Mouse (Mus musculus): ENCODE results near the gene Slco2b1. TPM values are rescaled to one million over a fixed set of nuclear protein-coding genes. Genes with fewer than 3 reads are reported as not detected.
A peak's percentile ranks its signal among the peaks of the same experiment; 100 is the strongest.
"Not testable (repeated sequence)": the region's sequence is repeated elsewhere in the genome, so short reads cannot be mapped to it uniquely, and the experiment has no call there.

Slco2b1 gene
- polyA plus RNA-seq (2012; rRNA removed) = 17.4 and 18.0 TPM in 2 replicates

GRCm38 (mm10) chr7:99711166-99711565 lies at the start of gene Slco2b1:
TSS of gene Slco2b1 (minus strand) at chr7:99711340.
- no peak for TF ChIP-seq CTCF (IDR thresholded peaks at IDR 0.05; ENCODE audit: extremely low read depth, insufficient read depth, low read length)
- TF ChIP-seq POLR2A (IDR thresholded peaks at IDR 0.05; ENCODE audit: extremely low read depth, insufficient read depth, low read length) = no peak
- H3K4me1 ChIP-seq (ENCODE audit: control insufficient read depth, insufficient read depth, low read length) = peaks cover 7% of the 10 kb centered on the region
- no peak within 1 kb of the TSS for H3K27ac ChIP-seq (ENCODE audit: insufficient read depth, low read length)
- no peak within 1 kb of the TSS for H3K4me3 ChIP-seq (ENCODE audit: insufficient read depth, low read length)

DNA sequence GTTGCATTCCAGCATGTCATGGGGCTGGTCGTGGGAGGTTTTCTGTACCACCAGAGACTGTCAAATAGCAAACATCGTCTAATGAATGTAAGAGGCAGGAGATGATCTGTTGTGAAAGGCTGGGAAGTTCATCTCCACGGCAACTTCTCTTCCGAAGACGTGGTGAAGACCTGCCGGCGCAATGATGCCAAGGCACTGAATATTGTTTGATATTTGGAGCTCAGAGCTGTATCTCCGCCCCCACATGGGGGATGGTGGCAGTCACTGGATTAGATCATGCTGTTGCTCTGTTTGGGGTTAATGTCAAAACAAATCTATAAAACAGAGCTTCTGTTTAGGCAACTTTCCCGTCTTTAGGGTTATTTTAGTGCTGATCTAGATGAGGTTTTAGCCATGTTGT lies 28.1 kb upstream of the Slco2b1 start:
- TF ChIP-seq POLR2A (IDR thresholded peaks at IDR 0.05; ENCODE audit: extremely low read depth, insufficient read depth, low read length) = no peak
- TF ChIP-seq CTCF (IDR thresholded peaks at IDR 0.05; ENCODE audit: extremely low read depth, insufficient read depth, low read length) = no peak
- Histone ChIP-seq H3K4me1 (ENCODE audit: control insufficient read depth, insufficient read depth, low read length) (no peaks in the 10 kb centered on the region), H3K4me3 (ENCODE audit: insufficient read depth, low read length) (no peak overlapping the region), H3K27ac (ENCODE audit: insufficient read depth, low read length) (no peak overlapping the region)

DNA sequence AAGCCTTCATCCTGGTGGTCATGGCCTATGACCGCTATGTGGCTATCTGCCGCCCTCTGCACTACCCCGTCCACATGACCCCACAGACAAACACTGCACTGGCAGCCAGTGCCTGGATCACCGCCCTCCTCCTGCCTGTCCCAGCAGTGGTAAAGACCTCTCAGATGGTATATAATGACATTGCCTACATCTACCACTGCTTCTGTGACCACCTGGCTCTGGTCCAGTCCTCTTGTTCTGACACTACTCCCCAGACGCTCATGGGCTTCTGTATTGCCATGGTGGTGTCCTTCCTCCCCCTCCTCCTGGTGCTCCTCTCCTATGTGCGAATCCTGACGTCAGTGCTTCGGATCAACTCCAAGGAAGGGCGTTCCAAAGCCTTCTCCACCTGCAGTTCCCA lies 24.4 kb upstream of the Slco2b1 start:
- not testable (repeated sequence) for H3K4me1 ChIP-seq (ENCODE audit: control insufficient read depth, insufficient read depth, low read length); H3K27ac ChIP-seq (ENCODE audit: insufficient read depth, low read length)

DNA sequence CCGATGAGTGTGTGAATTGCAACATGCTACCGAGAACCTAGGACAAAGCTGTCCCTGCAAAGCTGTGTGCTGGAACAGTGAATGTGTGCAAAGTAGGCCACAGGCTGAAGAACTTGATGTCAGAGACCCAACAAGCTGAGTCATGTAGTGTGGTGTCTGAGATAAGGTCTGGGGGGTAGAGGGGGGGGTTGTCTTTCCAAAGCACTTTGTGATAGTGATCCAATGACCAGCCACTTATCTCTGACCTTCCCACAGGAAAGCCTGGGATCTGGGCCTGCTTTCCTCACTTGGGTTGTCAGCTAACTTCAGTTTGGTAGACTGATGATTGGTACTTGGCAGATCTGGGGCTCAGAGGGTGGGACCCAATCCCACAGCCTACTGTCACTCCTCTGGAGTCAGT lies 23.5 kb upstream of the Slco2b1 start:
- H3K4me3 ChIP-seq (ENCODE audit: insufficient read depth, low read length) = no peak overlapping the region
- H3K4me1 ChIP-seq (ENCODE audit: control insufficient read depth, insufficient read depth, low read length) = no peaks in the 10 kb centered on the region
- no peak for TF ChIP-seq POLR2A (IDR thresholded peaks at IDR 0.05; ENCODE audit: extremely low read depth, insufficient read depth, low read length)
- TF ChIP-seq CTCF (IDR thresholded peaks at IDR 0.05; ENCODE audit: extremely low read depth, insufficient read depth, low read length) = no peak
- H3K27ac ChIP-seq (ENCODE audit: insufficient read depth, low read length) = no peak overlapping the region

More for the DNA sequence above, 24.4 kb upstream of the Slco2b1 start:
- not testable (repeated sequence) for H3K4me3 ChIP-seq (ENCODE audit: insufficient read depth, low read length)

DNA sequence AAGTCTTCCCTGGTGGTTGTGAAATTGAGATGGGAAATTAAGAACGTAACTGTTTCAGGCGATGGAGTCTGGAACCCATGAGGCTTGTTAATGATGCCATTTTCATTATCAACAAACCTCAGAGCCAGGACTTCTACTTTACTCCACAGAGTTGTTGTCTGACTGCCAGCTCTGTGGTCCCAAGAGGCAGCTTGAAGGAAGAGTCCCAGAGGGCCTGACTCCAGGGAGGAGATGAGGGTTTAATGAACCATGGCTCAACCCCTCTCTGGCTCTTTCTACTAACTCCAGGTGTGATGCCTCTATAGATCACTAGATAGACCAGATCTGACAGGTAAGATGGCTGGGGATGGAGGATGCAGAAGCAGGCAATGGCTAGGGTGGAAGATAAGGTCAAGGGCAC lies 18.8 kb upstream of the Slco2b1 start, which contains the start of gene Olfr520:
TSS of gene Olfr520 (plus strand) at position 301 of the 400 bp plus-strand sequence.
- no peaks in the 10 kb centered on the region for H3K4me1 ChIP-seq (ENCODE audit: control insufficient read depth, insufficient read depth, low read length)
- no peak within 1 kb of the TSS for H3K4me3 ChIP-seq (ENCODE audit: insufficient read depth, low read length)
- TF ChIP-seq POLR2A (IDR thresholded peaks at IDR 0.05; ENCODE audit: extremely low read depth, insufficient read depth, low read length) (no peak), CTCF (IDR thresholded peaks at IDR 0.05; ENCODE audit: extremely low read depth, insufficient read depth, low read length) (no peak)
- H3K27ac ChIP-seq (ENCODE audit: insufficient read depth, low read length) = no peak within 1 kb of the TSS

GRCm38 (mm10) chr7:99716536-99716935 lies 5.4 kb upstream of the Slco2b1 start:
- TF ChIP-seq POLR2A (IDR thresholded peaks at IDR 0.05; ENCODE audit: extremely low read depth, insufficient read depth, low read length) (no peak), CTCF (IDR thresholded peaks at IDR 0.05; ENCODE audit: extremely low read depth, insufficient read depth, low read length) (no peak)
- Histone ChIP-seq H3K4me3 (ENCODE audit: insufficient read depth, low read length) (no peak overlapping the region), H3K27ac (ENCODE audit: insufficient read depth, low read length) (no peak overlapping the region), H3K4me1 (ENCODE audit: control insufficient read depth, insufficient read depth, low read length) (peaks cover 2% of the 10 kb centered on the region)

- TF ChIP-seq CTCF (IDR thresholded peaks at IDR 0.05; ENCODE audit: extremely low read depth, insufficient read depth, low read length) (no peak), POLR2A (IDR thresholded peaks at IDR 0.05; ENCODE audit: extremely low read depth, insufficient read depth, low read length) (no peak)
- H3K4me3 ChIP-seq (ENCODE audit: insufficient read depth, low read length) = no peak overlapping the region
- H3K4me1 ChIP-seq (ENCODE audit: control insufficient read depth, insufficient read depth, low read length) = peaks cover 7% of the 10 kb centered on the region
- no peak overlapping the region for H3K27ac ChIP-seq (ENCODE audit: insufficient read depth, low read length)
These were observed 1.3 kb upstream of the Slco2b1 start for GRCm38 (mm10) chr7:99712431-99712830.

DNA sequence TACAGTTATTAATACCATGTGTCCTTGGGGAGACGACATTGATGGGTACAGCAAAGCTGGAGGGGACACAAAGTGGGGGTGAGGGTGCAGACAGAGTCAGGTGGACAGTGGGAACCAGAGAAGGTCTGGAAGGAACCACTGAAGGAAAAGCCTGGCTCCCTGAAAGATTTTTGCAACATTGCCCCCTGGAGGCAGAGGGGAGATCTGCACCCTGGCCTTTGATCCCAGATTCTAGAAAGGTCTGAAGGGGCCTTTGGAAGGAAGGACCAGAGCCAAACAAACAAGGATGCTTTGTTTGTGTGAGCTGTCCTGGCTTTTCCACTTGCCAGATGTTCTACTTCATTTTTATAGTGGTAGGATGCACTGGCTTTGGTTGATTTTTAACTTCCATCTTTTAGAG lies 664 bp downstream of the Slco2b1 start:
- TF ChIP-seq POLR2A (IDR thresholded peaks at IDR 0.05; ENCODE audit: extremely low read depth, insufficient read depth, low read length) (no peak), CTCF (IDR thresholded peaks at IDR 0.05; ENCODE audit: extremely low read depth, insufficient read depth, low read length) (peak; percentile 78)
- peaks cover 7% of the 10 kb centered on the region for H3K4me1 ChIP-seq (ENCODE audit: control insufficient read depth, insufficient read depth, low read length)
- no peak overlapping the region for H3K27ac ChIP-seq (ENCODE audit: insufficient read depth, low read length)
- H3K4me3 ChIP-seq (ENCODE audit: insufficient read depth, low read length) = no peak overlapping the region

GRCm38 (mm10) chr7:99709992-99710391 lies 1.1 kb downstream of the Slco2b1 start:
- TF ChIP-seq POLR2A (IDR thresholded peaks at IDR 0.05; ENCODE audit: extremely low read depth, insufficient read depth, low read length) = no peak
- Histone ChIP-seq H3K4me3 (ENCODE audit: insufficient read depth, low read length) (no peak overlapping the region), H3K27ac (ENCODE audit: insufficient read depth, low read length) (no peak overlapping the region), H3K4me1 (ENCODE audit: control insufficient read depth, insufficient read depth, low read length) (peaks cover 5% of the 10 kb centered on the region; the same call in 1 of the 2 replicates)

DNA sequence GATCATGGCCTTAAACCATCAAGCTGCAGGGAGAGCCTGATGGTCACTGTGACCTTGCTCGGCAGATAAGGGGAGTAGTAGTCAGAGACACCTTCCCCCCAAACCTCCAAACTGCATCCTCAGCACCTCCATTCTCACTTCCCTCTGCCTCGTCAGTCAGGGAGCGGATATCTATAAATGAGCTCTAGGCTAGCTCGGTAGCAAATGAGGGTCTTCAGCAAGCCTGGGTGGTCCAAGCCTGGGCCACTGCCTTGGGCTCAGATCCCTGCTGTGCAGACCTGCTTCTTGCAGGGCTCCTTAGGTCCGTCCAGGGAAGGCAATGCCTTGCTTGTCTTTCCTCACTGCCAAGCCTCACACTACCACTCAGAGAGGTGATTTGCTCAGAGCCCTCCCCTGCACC lies 2.4 kb downstream of the Slco2b1 start:
- Histone ChIP-seq H3K27ac (ENCODE audit: insufficient read depth, low read length) (no peak overlapping the region), H3K4me1 (ENCODE audit: control insufficient read depth, insufficient read depth, low read length) (peaks cover 5% of the 10 kb centered on the region; the same call in 1 of the 2 replicates), H3K4me3 (ENCODE audit: insufficient read depth, low read length) (no peak overlapping the region)
- no peak for TF ChIP-seq CTCF (IDR thresholded peaks at IDR 0.05; ENCODE audit: extremely low read depth, insufficient read depth, low read length)
- TF ChIP-seq POLR2A (IDR thresholded peaks at IDR 0.05; ENCODE audit: extremely low read depth, insufficient read depth, low read length) = no peak

DNA sequence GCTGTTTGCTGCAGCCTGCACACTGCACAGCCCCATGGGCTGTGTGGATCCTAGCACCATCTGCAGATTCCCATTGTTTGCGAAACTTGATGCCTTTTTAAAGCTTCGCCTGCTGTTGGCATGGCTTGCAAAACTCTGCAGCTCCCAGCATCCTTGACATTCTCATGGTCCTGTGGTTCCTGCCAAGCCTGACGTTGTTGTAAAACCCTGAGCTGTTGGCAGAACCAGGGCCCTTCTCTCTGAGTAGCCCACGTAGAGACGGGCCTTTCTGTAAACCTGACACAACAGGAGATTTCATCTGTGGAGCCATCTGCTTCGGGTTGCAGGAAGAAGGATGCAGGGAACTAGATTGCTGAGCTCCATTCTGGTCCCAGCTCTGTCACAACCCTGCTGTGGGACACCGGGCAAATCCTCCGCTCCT lies 2.8 kb downstream of the Slco2b1 start:
- Histone ChIP-seq H3K4me3 (ENCODE audit: insufficient read depth, low read length) (no peak overlapping the region), H3K4me1 (ENCODE audit: control insufficient read depth, insufficient read depth, low read length) (peaks cover 5% of the 10 kb centered on the region; the same call in 1 of the 2 replicates), H3K27ac (ENCODE audit: insufficient read depth, low read length) (no peak overlapping the region)
- no peak for TF ChIP-seq CTCF (IDR thresholded peaks at IDR 0.05; ENCODE audit: extremely low read depth, insufficient read depth, low read length)
- TF ChIP-seq POLR2A (IDR thresholded peaks at IDR 0.05; ENCODE audit: extremely low read depth, insufficient read depth, low read length) = no peak

Data from cortical plate, adult 2 months (tissue).